Mouse (Mus musculus): Measurements from ENCODE around the gene Trim5.
A peak's percentile ranks its signal among the peaks of the same experiment; 100 is the strongest.
"Not testable (repeated sequence)": the region's sequence is repeated elsewhere in the genome, so short reads cannot be mapped to it uniquely, and the experiment has no call there.

Gene Trim5

GRCm38 (mm10) chr7:104287576-104288443, at the start of gene Trim5:
Gene Trim5, minus strand, starts transcription at chr7:104288094.
- not testable (repeated sequence) for DNase-seq (ENCODE audit: low spot score in 2 of 2)

- not testable (repeated sequence) for DNase-seq (ENCODE audit: low spot score in 2 of 2)
Observed at GRCm38 (mm10) chr7:104335547-104335946, 47.7 kb upstream of the Trim5 start.

- DNase-seq (ENCODE audit: low spot score in 2 of 2) = not testable (repeated sequence)
Observed at GRCm38 (mm10) chr7:104329171-104329570, 41.3 kb upstream of the Trim5 start, which contains the start of gene Trim34b. Gene Trim34b, plus strand, starts transcription at chr7:104329471.

GRCm38 (mm10) chr7:104322028-104322427, 34.1 kb upstream of the Trim5 start:
- no peak for DNase-seq (ENCODE audit: low spot score in 2 of 2)

- DNase-seq (ENCODE audit: low spot score in 2 of 2) = not testable (repeated sequence)
Observed at GRCm38 (mm10) chr7:104315369-104316080, 27.6 kb upstream of the Trim5 start, which contains the start of gene Trim12a. Gene Trim12a, minus strand, starts transcription at chr7:104315466.

GRCm38 (mm10) chr7:104314796-104315353, 27.0 kb upstream of the Trim5 start:
- DNase-seq (ENCODE audit: low spot score in 2 of 2) = peak in 1 of 2 experiments; percentile 2

- no peak for DNase-seq (ENCODE audit: low spot score in 2 of 2)
Observed at GRCm38 (mm10) chr7:104291638-104292400, 3.9 kb upstream of the Trim5 start.

GRCm38 (mm10) chr7:104290641-104291040, 2.7 kb upstream of the Trim5 start:
- DNase-seq (ENCODE audit: low spot score in 2 of 2) = no peak

GRCm38 (mm10) chr7:104279361-104279760, 8.5 kb downstream of the Trim5 start:
- not testable (repeated sequence) for DNase-seq (ENCODE audit: low spot score in 2 of 2)

- DNase-seq (ENCODE audit: low spot score in 2 of 2) = not testable (repeated sequence)
Observed at GRCm38 (mm10) chr7:104265335-104265734, 22.6 kb downstream of the Trim5 start.

- DNase-seq (ENCODE audit: low spot score in 2 of 2) = not testable (repeated sequence)
Observed at GRCm38 (mm10) chr7:104260380-104260779, 27.5 kb downstream of the Trim5 start.

- peak in 1 of 2 experiments; percentile 40 for DNase-seq (ENCODE audit: low spot score in 2 of 2)
Observed at GRCm38 (mm10) chr7:104244287-104245181, 43.4 kb downstream of the Trim5 start, which contains the start of gene Trim34a. Gene Trim34a, plus strand, starts transcription at chr7:104244457.

GRCm38 (mm10) chr7:104243616-104244015, 44.3 kb downstream of the Trim5 start:
- DNase-seq (ENCODE audit: low spot score in 2 of 2) = no peak

- no peak for DNase-seq (ENCODE audit: low spot score in 2 of 2)
Observed at GRCm38 (mm10) chr7:104240857-104241256, 47.0 kb downstream of the Trim5 start.

- peak in 1 of 2 experiments; percentile 33 for DNase-seq (ENCODE audit: low spot score in 2 of 2)
Observed at GRCm38 (mm10) chr7:104231203-104231602, 56.7 kb downstream of the Trim5 start.

- DNase-seq (ENCODE audit: low spot score in 2 of 2) = no peak
Observed at GRCm38 (mm10) chr7:104218701-104219569, 69.0 kb downstream of the Trim5 start, which contains the start of gene Trim6. Gene Trim6, plus strand, starts transcription at chr7:104218793.

- no peak for DNase-seq (ENCODE audit: low spot score in 2 of 2)
Observed at GRCm38 (mm10) chr7:104217881-104218280, 70.0 kb downstream of the Trim5 start.

GRCm38 (mm10) chr7:104216011-104216535, 71.8 kb downstream of the Trim5 start:
- DNase-seq (ENCODE audit: low spot score in 2 of 2) = no peak

All from spleen, postnatal 14 days (tissue).